Mouse (Mus musculus): Measurements from ENCODE around the gene Atrx.

DNA sequence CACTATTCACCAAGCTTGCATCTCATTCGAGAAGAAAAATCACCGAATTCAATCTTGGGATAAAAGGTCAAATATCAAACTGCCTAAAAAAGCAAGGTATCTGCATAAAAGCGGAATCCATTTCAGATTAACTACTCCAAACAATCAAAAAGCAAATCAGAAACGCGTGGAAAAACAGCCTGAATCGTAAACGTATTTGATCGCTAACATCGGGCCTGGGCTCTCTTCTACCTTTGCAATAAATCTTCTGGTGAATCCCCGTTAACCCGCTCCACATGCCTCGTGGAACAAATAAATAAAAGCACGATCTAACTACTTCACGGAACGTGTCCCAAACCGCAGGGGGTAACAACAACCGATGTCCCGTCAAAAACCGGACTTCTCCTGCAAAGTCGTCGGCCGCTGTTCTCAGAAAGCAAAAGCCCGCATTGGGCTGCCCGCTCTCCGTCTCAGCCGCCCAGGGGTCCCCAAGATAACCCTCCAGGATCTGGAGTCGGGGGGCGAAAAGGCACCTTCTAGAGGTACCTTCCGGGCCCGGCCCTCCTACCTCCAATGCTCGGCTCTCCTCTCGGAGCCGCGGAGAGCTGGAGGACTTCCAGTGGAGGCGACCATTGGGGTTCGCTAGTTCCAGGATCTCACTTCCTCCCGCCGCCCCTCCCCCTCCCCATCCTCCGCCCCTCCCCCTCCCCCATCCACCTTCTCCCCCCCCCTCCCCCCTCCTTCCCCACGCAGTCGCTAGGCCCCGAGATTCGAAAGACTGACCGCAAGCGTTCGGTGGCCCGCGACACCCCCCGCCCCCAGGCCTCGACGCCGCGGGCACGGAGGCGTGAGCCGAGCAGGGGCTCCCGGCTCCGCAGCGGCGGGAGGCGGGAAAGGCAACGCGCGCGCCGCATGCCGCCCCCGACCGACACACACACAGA lies 1.0 kb downstream of the Atrx start:
- TF ChIP-seq GATA1 (IDR thresholded peaks at IDR 0.05; ENCODE audit: low read length) (no peak), TAL1 (IDR thresholded peaks at IDR 0.05; ENCODE audit: low read length) (no peak)

Data from erythroblast, embryonic 14.5 days (primary cell).